Mouse (Mus musculus) bone marrow, adult 2 months (tissue): ENCODE data around the gene Hist2h3b. TPM values are rescaled to one million over a fixed set of nuclear protein-coding genes. Genes with fewer than 3 reads are reported as not detected.

Experiments
- H3K27ac ChIP-seq: fragments of 200-500 bp; 2 replicates; pipeline ENCODE4 v1.5.1; 2012; ENCODE audit warnings: low read depth, mild to moderate bottlenecking, control low read depth, inconsistent platforms, low read length; ENCODE audit not compliant: control insufficient read depth, poor library complexity, insufficient read depth
- H3K4me1 ChIP-seq: fragments of 200-500 bp; 2 replicates; pipeline ENCODE4 v1.6.1; 2011; ENCODE audit warnings: low read length; ENCODE audit not compliant: control insufficient read depth, insufficient read depth
- H3K4me3 ChIP-seq: fragments of 200-500 bp; replicated peaks from 2 replicates; pipeline ENCODE3; 2011; ENCODE audit warnings: mild to moderate bottlenecking, low read depth, low read length, control low read depth; ENCODE audit not compliant: control insufficient read depth
- CTCF ChIP-seq: fragments of 200-500 bp; IDR thresholded peaks from 2 replicates; pipeline ENCODE4 v1.5.1; 2011; ENCODE audit warnings: low read length, control low read depth; ENCODE audit not compliant: control insufficient read depth, insufficient read depth
- POLR2A ChIP-seq: fragments of 200-500 bp; IDR thresholded peaks from 2 replicates; pipeline ENCODE4 v1.6.1; 2011; ENCODE audit warnings: low read depth, mild to moderate bottlenecking, control low read depth, low read length, borderline replicate concordance; ENCODE audit not compliant: control insufficient read depth
- WGBS: fragments of 180-500 bp; shearing (Covaris S2); methylation state at CpG from one replicate; pipeline ENCODE4 v1.1.7; 2018; 5-methylcytosine and 5-hydroxymethylcytosine counted together
- polyA plus RNA-seq: library from polyadenylated mRNA; stranded (reverse); fragments of >200 nt; gene quantifications from 2 replicates; pipeline ENCODE4 v1.2.4, GENCODE M21; 2011; ENCODE audit warnings: low replicate concordance; ENCODE audit not compliant: missing spikeins, insufficient read depth, insufficient read length

Hist2h3b gene
- polyA plus RNA-seq, 1 experiment, result 20.8 TPM

GRCm38 (mm10) chr3:96225421-96225820 is 43.0 kb upstream of the Hist2h3b start:
- whole genome bisulfite sequencing, result 58% methylated on average over 2 of the region's 2 CpGs
- no peak for TF ChIP-seq POLR2A
- TF ChIP-seq CTCF, result no peak
- Histone ChIP-seq H3K4me1 (peaks cover 5% of the 10 kb centered on the region), H3K4me3 (no peak overlapping the region), H3K27ac (no peak overlapping the region)

DNA sequence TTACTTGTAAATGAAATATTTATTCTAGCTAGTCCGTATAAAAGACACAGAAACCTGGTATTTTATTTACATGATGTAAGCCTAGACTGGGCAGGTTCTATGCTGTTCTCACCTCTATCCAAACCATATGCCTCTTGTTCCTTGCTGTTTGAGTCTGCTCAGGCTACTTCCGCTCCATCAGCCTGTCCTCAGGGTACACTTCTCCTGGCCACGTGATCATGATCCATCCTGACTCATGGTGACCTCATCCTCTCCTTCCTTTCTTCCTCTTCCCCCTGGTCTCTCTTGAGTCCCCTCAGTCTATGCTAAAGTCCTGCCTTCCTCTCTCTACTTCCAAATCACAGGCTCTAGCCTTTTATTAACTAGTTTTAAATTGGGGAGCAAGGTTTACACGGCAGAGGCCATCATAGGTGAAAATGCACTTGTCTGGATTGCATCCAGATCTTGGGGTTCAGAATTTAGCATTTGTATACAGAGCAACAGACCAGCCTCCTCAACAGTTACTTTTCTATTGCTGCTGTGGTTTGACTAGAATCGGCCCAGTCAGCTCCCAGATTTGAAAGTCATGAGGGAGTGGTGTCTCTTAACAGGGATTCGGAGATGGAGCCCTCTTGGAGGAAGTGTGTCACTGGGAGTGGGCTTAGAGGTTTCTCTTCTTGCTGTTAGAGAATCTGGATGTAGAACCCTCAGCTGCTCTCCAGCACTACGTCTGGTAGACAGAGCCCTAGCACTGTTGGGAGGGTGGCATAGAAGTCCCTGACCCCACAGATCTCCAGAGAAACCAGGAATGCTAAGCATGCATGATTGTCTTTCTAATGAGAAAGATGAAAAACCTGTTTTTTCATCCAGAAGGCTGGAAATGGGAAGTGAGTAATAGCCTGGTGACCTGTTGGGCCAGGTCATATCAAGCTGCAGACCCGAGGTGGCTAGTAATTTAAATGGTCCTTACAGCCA is 41.5 kb upstream of the Hist2h3b start:
- WGBS, result 56% methylated on average over 8 of the region's 8 CpGs
- no peak overlapping the region for H3K27ac ChIP-seq
- H3K4me1 ChIP-seq, result peaks cover 5% of the 10 kb centered on the region
- H3K4me3 ChIP-seq, result no peak overlapping the region
- TF ChIP-seq CTCF, result no peak

GRCm38 (mm10) chr3:96228828-96229227 is 39.6 kb upstream of the Hist2h3b start:
- no peak overlapping the region for H3K27ac ChIP-seq

DNA sequence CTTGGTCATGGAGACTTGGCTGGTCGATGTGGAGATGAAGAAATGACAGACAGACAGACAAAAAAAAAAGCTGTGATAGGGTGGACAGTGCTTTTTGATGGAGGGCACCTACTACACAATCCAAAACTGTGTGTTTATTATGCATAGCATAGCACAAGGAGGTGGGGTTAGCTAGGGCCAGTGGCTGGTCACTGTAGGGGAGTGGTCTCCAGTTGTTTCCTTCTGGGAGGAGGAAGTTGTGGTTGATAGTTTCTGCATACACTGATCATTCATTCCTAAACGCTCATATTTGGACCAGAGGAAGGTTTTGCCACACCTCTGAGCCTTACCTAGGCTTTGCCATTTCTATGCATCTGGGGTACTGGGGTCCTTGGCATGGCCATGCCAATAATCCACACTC is 38.0 kb upstream of the Hist2h3b start:
- TF ChIP-seq CTCF (no peak), POLR2A (no peak)
- peaks cover 3% of the 10 kb centered on the region for H3K4me1 ChIP-seq
- no peak overlapping the region for H3K27ac ChIP-seq
- 40% methylated on average over 2 of the region's 2 CpGs for WGBS
- no peak overlapping the region for H3K4me3 ChIP-seq

More at GRCm38 (mm10) chr3:96228828-96229227, 39.6 kb upstream of the Hist2h3b start:
- H3K4me3 ChIP-seq, result no peak overlapping the region
- peaks cover 4% of the 10 kb centered on the region for H3K4me1 ChIP-seq
- TF ChIP-seq POLR2A, result no peak
- WGBS, result 71% methylated on average over 2 of the region's 2 CpGs

DNA sequence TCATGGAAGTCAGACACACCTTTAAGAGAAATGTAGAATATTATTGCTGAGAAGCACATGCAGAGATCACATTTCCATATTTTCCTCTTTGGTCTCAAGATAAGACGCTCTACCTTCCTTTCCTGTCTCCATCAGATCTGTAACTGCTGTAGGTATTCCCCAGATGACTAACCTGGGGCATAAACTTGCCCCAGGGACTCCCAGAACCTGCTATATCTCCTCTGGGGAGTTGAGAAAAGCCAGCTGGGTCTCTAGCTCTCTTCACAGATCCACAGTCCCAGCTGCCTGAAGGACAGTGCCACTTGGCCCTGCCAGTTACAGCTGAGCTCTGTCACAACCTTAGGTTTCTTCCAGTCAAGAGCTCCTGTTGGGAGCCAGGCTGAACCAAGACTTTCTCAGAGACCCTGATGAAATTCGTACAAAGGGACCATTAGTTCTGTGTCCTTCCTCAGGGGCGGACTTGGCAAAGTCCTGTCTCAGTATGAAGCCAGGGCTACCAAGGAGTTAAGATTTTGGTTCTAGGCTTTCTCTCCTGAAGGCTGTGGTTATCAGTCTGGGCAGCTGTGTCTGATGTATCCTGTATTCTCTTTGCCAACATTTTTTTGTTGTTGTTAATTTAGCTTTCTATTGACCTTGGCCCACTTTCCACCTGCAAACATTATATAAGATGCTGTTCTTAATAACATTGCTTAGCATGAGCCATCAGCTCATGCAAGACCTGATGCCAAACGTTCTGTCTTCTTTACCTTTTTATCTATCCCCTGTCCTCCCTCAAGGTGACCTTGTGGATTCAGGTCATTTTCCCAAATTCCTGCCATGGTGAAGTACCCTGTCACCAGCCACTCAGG is 37.3 kb upstream of the Hist2h3b start:
- H3K4me1 ChIP-seq, result peaks cover 2% of the 10 kb centered on the region; the same call in 1 of the 2 replicates
- 70% methylated on average over 4 of the region's 4 CpGs for WGBS

DNA sequence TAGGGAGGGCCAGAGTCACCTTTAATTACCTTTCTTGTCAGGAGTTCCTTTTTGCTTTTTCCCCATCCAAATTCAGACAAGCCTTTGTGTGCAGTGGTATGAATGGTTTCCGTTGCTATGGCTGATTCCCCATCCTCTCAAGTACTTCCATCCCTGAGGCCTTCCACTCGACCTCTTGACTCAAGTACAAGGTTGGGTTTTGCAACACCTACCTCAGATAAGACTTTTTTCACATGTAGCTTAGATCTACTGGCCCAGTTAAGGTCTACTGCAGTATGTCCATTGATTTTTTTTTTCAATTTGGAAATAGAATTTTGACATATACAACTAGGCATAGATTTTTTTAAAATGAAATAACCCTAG is 36.7 kb upstream of the Hist2h3b start:
- Histone ChIP-seq H3K4me1 (peaks cover under 1% of the 10 kb centered on the region; the same call in 1 of the 2 replicates), H3K4me3 (no peak overlapping the region), H3K27ac (no peak overlapping the region)
- TF ChIP-seq CTCF, result no peak
- no peak for TF ChIP-seq POLR2A
- WGBS, result 64% methylated on average over 2 of the region's 2 CpGs

More for the DNA sequence above, 37.3 kb upstream of the Hist2h3b start:
- Histone ChIP-seq H3K4me3 (no peak overlapping the region), H3K27ac (no peak overlapping the region)
- no peak for TF ChIP-seq POLR2A
- no peak for TF ChIP-seq CTCF

GRCm38 (mm10) chr3:96234914-96235313 is 33.5 kb upstream of the Hist2h3b start:
- 78% methylated on average over 2 of the region's 2 CpGs for WGBS
- Histone ChIP-seq H3K27ac (no peak overlapping the region), H3K4me3 (no peak overlapping the region), H3K4me1 (no peaks in the 10 kb centered on the region; the same call in 1 of the 2 replicates)
- TF ChIP-seq CTCF, result no peak
- no peak for TF ChIP-seq POLR2A

DNA sequence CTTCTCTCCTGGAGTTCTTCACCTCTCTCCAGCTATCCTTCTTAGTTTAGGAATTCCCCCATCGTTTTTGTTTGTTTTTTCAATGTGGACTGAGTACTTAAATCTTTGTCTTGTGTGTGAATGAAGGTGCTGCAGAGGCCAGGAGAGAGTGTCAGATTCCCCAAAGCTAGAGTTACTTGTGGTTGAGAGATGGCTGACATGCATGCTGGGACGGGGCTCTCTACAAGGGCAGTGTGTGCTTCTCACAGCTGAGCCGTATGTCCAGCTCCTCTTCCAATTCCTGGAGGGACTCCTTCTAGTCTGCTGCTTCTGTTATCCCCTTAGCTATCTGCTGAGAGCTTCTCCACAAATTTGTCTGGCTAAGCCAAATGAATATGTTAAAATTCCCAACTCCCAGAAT is 32.6 kb upstream of the Hist2h3b start:
- no peaks in the 10 kb centered on the region; the same call in none of the 2 replicates for H3K4me1 ChIP-seq
- no peak overlapping the region for H3K4me3 ChIP-seq
- TF ChIP-seq POLR2A, result no peak
- TF ChIP-seq CTCF, result no peak
- no peak overlapping the region for H3K27ac ChIP-seq
- WGBS, result 80% methylated on average over 3 of the region's 3 CpGs
